Mouse (Mus musculus) cerebellum, adult 9-11 months (tissue): Measurements from ENCODE around the gene Abca8b.
"Not testable (repeated sequence)": the region's sequence is repeated elsewhere in the genome, so short reads cannot be mapped to it uniquely, and the experiment has no call there.

Experiments
- DNase-seq: peaks from one replicate; pipeline ENCODE4 v3.0.0; 2022

Gene Abca8b

DNA sequence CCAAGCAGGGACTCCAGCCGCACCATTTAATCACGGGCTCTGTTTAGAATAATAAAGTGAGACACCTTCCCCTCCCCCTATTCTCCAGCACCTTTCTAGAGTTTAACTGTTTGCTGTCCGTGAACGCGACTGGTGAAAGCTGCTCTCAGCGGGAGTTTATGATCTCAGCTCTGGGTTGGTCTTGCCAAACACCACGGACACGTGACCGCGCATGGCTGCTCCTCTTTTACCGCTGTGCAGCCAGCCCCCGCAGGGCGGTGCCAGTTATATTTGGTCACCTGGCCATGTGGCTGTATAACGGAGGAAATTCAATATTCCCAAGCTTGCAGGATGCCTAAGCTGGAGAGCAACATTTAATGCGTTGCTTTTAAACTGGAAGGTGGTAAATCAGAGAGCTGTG lies at the start of gene Abca8b:
TSS of gene Abca8b (minus strand) at position 222 of the 400 bp plus-strand sequence.
- peak; percentile 94 for DNase-seq

DNA sequence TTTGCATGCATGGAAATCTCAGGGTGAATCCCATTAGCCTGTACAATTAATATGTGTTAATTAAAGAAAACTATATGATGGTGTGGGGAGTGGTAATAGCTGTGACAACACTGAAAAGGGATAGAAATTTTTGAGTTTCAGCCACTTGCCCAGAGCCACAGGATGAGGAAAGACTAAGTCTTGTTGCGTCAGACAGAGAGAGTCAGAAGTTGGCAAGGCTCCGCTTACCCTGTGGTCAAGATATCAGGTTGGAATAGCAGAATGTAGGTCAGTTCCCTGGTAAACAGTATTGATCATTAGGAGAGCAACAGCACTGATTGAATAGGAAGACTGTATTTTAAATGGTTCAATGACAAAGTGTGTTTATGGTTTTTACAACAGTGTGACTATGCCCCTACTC lies 42.1 kb upstream of the Abca8b start:
- no peak for DNase-seq

DNA sequence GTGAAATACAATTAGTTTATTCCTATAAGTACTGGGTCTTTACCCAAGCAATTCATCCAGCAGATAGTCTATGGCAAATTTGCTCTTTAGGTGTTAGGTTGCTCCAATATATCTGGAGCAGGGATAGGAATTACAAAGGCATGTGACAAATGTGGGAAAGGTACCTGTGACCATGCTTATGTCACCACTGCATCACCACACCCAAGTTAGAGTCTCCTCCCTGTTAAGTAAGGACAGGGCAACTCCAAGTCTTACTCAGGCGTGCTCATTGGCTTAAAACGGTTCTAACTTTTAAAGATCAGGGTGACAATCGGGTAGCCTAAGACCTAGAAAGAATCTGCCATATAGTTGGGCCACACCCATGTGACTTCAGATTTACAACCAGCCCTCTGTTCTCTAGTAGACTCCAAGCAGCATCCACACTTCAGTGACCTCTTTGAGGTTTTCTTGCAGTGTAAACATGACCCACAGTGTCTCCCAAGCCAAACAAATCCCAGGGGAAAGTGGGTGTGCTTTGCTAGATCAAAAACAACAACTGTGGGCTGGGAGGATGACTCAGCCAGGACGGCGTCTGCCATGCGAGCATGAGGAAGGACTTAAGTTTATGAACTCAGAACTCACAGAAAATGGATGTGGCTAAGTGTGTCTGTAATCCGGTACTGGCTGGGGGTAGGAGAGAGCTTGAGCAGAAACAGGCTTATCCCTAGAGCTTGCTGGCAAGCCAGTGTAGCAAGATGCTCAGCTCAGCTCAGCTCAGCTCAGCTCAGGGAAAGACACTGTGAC lies 33.5 kb upstream of the Abca8b start:
- DNase-seq: no peak

DNA sequence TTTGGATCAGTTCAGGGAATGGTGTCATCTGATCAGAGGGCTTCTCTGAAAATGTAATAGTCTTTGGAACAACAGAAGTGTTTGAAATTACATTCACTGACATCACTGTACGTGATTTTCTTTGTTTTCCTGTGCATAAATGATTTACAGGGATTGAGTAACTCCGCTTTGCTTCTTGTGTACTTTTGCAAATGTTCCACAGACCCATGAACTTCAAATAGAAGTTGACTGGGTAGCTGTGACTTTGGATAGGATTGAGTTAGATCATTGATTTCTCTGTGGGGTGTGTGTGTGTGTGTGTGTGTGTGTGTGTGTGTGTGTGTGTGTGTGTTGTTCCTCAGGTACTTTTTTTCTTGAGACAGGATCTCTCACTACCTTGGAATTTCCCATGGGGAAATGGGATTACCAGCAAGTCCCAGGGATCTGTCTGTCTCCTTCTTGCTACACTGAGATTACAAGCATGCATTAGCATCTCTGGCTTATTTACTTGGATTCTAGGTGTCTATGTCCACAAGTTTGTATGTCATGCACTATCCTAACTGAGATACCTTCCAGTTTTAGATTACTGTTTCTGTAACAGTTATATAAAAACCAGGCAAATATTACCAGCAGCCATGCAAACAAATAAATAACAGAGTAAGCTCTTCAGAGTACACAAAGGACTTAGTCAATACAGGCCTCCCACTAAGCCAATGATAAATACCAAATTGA lies 15.3 kb upstream of the Abca8b start:
- no peak for DNase-seq

DNA sequence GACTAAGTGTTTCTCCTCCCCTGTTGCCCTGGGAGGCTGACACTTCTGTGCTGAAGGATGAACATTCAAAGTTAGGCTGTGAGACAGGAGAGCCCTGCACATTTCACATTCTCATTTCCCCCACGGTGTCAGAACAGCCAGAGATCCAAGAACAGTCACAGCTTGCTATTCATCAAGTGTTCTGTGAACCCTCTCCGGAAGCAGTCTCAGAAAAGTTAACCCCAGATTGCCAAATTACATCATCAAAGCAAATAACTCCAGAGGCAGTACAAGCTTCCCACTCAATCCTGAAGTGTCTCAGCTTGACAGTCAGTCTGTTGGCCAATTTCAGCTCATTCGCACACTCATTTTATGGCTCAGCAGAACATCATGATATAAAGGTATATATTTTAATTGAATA lies 632 bp downstream of the Abca8b start:
- peak; percentile 27 for DNase-seq

DNA sequence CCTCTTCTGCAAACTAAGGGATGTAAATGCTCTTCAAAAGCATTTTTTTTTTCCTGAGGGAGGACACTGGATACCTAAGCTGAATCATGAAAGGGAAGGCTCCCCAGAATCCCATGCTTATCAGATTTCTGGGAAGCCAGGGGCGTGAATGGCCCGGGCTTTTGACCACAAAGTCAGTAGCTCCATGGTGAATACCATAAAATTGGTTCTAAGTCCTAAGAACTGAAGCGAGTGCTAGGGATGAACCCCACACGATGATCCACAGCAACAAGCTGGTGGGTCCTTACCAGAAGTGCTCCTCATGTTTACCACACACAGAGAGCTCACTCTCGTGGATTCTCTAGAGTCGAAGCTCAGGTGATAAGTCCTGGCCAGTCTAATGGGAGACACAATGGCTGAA lies 1.6 kb downstream of the Abca8b start:
- DNase-seq: no peak

DNA sequence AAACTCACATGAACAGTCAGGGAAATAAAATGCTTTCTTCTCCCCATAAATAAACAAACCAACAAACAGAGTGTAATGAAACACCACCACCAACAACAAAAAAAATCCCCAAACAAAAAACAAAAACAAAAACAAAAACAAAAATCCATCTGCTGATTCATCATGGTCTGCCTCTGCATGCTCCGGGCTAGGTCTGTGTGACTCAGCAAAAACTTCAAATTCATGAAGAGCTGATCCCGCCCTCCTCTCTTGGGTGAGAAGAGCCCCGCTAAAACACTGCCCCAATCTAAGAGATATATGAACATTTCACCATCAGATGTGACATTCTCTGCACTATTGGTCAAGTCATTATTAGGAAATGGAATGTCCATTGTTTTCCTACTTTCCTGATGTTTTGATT lies 4.4 kb downstream of the Abca8b start:
- no peak for DNase-seq

DNA sequence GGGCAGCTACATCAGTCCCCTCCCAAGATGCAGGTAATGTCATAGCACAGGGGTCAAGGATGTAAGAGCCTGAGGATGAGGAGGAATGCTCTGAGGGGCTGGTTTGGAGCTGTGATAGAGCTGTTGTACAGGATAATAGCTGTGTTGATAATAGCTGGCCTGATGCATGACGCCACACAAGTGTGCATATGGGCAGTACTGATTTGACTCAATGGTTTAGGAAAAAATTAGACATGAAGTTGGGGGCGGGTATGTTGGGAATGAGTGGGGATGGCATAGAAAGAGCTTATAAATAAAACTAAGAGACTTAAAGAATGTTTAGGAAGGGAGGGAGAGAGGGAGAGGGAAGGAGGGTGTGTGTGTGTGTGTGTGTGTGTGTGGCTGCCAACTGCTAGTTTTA lies 5.4 kb downstream of the Abca8b start:
- DNase-seq: no peak

DNA sequence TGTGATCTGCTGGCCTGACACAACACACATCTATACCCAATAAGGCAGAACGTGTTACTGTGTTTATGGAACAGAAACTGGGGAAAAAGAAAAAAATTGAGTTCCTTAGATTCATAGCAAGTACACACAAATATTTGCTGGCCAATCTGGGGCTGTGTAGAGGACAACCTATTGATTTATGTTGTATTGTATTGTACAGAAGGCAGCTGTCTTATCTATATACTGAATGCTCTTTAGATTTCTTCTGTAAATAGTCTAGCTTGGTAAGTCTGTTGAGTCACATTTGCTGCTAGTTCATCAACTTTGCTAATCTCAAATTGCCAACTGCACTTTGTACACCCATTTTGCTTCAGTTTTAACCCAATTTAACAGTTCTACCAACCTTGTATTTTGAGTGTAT lies 7.5 kb downstream of the Abca8b start:
- no peak for DNase-seq

DNA sequence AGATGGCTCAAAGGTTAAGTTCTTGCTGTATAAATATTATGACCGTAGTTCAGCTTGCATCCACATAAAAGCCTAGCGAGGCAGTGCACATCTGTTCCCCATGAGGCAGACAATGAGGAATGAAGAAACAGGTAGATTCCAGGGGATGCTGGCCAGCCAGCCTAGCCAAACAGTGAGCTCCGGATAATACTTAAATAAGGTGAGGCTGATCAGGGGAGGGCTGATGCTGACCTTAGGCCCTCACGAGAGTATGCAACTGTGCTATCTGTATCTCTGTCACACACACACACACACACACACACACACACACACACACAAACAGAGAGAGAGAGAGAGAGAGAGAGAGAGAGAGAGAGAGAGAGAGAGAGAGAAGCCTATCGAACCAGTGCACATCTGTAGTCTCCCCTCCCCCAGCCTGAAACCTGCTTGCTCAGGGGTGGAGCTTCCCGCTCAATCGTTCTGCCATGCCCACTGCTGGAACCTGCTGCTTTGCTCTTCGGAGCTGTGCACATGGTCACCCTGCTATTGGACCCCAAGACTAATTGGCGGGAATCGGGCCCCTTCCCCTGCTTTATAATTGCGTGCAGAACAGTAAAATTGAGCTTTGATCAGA lies 8.1 kb downstream of the Abca8b start:
- not testable (repeated sequence) for DNase-seq

DNA sequence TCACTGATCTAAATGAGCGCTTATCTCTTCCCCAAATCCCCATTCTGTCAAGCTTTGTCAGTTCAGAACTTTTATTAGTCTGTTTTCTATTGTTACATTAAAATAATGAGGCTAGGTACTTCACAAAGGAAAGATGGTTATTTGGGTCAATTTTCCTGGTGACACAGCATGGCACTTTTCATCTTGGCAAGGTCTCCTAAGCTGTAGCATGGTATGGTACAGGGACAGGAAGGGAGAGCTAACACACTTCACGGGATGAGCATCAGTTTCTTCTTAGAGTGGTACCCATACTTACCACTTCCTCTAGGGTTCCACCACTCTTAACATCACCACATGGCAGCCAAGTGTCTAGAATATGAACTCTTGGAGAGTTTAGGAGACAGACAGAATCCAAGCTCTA lies 13.8 kb downstream of the Abca8b start:
- DNase-seq: peak; percentile 46

DNA sequence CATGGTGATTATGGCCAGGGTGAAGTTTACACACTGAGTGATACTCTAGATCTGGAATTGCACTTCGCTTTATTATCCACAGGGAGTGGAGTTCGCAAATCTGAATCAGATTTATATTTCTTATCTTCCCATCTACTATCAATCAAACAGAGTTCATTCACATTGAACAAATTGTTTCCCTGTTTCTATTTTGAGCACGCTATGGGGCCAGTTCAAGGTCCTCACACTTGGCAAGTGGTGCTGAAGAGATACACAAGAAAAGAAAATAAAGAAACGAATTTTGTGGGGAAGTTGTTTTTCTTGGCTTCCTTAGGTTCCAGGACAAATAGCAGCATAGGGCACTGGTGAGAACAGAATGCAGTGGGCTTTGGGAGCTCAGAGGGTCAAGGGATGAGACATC lies 25.1 kb downstream of the Abca8b start:
- DNase-seq: no peak

DNA sequence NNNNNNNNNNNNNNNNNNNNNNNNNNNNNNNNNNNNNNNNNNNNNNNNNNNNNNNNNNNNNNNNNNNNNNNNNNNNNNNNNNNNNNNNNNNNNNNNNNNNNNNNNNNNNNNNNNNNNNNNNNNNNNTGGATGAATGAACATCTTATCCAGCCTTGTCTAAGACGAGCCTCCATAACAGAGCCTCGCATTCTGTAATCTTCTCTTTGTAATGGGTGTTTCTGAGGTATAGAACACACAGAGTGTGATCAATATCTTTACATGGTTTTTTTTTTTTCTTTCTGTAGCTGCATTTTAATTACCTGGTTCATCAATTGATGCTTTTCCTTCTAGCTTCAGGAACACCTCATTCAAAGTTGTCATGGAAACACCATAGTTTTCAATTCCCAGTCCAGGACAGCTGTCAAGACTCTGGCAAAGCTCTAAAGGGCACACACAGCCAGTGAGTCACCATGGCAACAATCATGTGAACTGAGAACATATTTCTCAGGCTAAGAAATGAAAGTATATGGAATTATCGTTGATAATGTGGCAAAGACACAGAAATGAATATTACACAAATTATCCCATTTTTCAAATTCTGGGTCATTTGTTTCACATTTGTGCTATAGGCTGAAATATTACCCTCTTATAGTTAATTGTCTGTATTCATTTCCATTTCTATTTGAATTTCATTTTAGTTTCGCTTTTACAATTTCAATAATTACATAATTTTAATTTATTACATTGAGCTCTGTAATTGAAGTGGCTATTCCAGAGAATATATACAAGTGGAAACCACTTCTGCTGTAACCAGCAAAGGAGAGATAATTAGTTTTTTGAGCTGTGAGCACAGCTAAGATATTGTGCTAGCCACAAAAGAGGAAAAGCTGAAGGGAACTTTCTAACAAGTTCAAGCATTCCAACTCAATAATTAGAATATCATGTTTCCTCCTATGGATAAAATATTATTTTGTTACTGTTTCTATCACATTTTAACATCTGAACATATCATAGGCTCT lies 33.9 kb downstream of the Abca8b start:
- no peak for DNase-seq

DNA sequence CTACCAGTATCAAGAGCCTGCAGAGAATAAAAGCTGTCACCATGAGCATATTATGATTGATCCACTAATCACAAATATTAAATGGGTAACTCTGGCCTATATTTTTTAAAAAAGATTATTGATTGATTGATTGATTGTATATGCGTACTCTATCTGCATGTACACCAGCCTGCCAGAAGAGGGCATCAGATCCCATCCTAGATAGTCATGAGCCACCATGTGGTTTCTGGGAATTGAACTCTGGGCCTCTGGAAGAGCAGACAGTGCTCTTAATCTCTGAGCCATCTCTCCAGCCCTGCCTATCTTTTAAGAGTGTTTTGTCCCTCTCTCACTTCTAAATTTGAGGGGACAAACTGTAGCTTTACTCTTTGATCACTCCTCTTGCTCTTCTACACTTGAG lies 40.5 kb downstream of the Abca8b start:
- DNase-seq: no peak

DNA sequence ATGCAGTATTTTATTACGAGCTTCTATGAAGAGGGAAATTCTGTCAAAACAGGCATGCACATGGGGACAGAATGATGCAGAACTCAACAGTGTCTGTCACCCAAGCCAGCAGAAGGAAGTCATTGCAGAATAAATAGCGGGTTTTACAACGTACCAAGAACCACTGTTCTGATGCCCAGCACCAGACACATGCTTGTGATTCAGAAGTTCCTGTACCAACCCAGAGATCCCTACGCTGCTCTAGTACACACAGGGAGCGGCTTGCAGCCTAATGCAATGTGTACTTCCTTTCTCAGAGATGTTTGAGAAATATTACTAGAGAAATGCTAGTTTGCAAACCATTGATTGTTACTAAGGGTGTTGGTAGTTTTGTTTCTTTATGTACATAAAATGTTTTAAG lies 58.7 kb downstream of the Abca8b start:
- DNase-seq: no peak

DNA sequence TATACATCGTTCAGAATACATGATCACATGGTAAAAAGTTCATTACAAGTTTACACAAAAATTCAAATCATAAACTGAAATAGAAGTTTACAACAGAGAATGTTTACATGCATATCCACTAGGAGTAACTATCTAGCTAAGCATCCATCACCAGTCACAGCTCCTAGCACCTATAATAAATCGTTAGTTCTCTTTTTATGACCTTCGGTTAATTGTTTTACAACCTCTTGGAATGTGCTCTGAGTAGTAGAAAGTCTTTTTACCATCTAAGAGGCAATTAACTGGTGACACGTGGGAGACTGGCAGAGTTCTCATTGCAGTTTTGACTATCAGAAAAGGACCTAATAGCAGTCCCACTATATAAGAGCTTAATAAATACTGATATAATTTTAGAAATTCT lies 62.4 kb downstream of the Abca8b start:
- DNase-seq: not testable (repeated sequence)

DNA sequence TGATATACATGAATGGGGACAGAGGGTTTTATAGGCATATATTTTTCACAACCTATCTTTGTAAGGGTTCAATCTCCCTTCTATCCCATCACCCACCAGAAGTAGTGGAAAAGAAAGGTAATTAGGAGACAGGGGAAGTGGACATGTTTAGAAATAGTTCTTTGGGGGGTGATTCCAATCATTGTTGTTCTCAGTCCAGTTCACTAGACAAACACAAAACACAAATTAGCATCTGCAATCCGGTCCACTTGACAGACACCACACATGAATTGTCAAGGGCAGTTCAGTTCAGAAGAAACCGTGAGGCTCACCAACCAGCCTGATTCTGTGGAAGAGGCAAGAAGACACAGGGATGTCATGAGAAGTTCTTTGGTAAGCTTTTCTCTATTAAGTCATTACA lies 67.2 kb downstream of the Abca8b start:
- no peak for DNase-seq

DNA sequence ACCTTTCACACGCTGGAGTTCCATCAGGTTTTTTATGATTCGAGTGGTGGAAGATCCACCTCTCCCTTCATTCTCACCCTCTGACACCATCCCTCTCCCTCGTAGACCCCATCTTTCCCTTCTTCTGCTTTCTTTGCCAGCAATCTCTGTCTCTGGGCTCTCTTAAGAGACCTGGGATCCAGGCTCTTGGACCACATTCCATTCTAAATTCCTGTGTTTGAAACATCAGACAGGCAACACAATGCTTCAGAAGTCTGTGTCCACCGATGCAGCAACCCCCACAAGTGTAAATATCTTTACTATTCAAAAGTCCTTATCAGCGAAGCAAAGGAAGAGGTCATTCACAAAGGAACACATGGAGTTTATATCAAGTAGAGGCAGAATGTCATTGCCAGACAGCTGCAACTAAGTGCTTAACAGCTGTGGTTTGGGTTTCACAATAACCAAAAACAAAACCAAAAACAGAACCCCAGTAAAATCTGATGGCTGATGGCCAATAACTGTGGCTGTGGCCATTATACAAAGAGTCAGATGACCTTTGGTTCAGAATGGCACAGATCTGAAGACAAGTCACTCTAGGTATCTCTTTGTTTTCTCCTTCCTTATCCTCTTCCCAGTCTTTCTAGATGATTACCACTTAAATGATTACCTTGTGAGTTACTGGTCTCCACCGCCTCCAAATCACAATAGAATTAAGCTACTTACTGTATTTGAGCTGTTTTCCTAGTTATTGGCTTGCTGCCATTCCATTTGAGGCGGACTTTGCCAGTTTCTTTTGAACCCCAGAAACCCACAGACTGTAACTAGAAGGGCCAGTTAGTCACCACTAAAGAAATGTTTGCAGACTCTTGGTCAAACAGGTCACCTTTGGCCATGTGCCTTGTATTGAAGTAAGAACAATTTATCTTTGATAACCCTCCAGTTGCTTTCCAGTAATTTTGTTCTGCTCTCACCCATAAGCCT lies 68.6 kb downstream of the Abca8b start:
- no peak for DNase-seq

DNA sequence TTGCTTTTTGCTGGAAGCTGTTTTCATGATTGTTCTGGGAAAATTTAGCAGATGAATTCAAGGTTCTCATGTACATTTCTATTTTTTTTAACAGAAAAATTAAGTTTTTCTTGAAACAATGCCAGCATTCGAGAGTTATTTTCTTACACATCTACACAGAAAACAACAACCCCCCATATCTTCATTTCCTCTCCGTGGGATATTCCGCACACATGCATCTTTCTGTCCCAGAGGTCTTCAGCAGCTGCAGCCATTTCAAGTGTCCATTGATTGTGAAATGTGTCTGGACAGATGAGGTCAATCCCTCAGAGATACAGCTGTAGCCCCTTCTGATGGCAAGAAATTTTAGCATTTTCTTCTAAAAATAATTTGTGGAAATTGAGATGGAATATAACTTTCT lies 73.4 kb downstream of the Abca8b start:
- no peak for DNase-seq

DNA sequence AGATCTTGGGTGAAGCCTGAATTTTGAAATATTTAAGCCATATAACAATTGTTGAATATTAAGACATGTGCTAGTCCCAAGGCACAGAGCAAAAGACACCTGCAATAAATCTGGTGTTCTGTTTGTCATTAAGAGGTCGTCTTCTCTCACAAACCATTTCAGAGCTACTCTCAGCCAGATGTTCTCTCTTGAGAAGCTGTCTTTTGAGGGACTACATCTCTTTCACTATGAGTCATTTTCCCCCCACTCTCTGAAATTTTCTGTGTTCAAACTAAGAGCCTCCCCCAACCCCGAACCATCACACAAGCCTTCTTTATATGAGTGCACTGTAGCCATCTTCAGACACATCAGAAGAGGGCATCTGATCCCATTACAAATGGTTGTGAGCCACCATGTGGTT lies 76.2 kb downstream of the Abca8b start:
- no peak for DNase-seq

DNA sequence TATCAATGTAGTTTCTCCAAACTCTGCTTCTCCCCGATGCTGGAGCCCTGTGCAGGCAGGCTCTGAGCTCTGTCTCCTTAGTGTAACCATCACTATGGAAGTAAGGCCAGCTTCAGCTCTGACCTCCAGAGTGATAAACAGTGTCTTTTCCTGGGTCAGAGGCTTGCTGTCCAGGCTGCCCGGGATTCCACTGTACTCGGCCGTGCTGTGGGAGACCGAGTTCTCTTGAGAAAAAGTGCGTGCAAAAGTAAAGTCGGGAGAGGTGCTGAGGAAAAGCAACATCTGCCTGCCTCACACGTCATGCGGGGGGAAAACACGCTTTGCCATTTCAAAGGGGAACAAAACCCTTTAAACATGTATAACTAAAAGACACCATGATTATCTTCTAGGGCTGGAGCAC lies 79.0 kb downstream of the Abca8b start:
- no peak for DNase-seq

DNA sequence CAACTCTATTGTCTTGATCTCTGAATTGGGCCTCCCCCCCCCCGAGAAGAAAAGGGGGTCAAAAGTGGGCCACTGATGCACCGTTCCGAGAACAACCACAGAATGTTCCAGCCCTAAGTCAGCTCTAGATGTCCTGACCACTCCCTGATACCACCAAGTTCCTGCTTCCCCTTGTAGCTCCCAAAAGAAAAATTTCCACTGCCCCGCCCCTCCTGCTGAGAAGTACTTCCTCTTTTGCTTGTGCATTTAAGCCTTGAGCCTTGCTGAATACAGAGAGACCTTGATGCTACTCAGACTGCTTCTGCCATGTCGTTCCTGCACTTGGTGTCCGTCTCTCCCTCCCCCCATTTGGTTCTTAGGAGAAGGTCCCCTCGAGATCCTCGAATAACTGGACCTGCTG lies 82.5 kb downstream of the Abca8b start:
- not testable (repeated sequence) for DNase-seq
